Mouse (Mus musculus) left cerebral cortex, adult 2 months (tissue): ENCODE results near the gene Ldlr. TPM values are rescaled to one million over a fixed set of nuclear protein-coding genes. Genes with fewer than 3 reads are reported as not detected.
"Not testable (repeated sequence)": the region's sequence is repeated elsewhere in the genome, so short reads cannot be mapped to it uniquely, and the experiment has no call there.

Experiments
- DNase-seq, 2 experiments: peaks; one replicate each; pipeline ENCODE4 v3.0.0; 2021 to 2022; ENCODE audit warnings: low spot score in 2 of 2, mixed read lengths in 1 of 2; ENCODE audit errors: extremely low spot score in 1 of 2
- H3K27ac ChIP-seq: fragments of 200-600 bp; 2 replicates; pipeline ENCODE4 v1.8.1; 2022
- H3K4me3 ChIP-seq: fragments of 200-600 bp; 2 replicates; pipeline ENCODE4 v1.8.1; 2022
- CTCF ChIP-seq: fragments of 200-600 bp; IDR thresholded peaks from 2 replicates; pipeline ENCODE4 v1.8.1; 2022; ENCODE audit warnings: antibody characterized with exemption, mild to moderate bottlenecking, moderate library complexity
- intact Hi-C: fragments of 180-260 bp; cut with DNase I; formaldehyde crosslinking; loops from one replicate; pipeline ENCODE4 v1.15.1; 2025
- total RNA-seq, 2 experiments: library from RNA; stranded (reverse); gene quantifications; 2 replicates each; pipeline ENCODE4 v1.2.3; 2021

Ldlr gene
- total RNA-seq, 2 experiments from 2014 or later: 15.8 to 17.7 TPM

- DNase-seq: no peak
- H3K27ac ChIP-seq: no peak overlapping the region
- no peak overlapping the region for H3K4me3 ChIP-seq
- no peak for TF ChIP-seq CTCF
- intact Hi-C loops: loop anchor here (5.0 kb wide), 1 partner anchor 75 kb away; no protein-coding TSS in a partner anchor
Measured at GRCm38 (mm10) chr9:21762135-21762534, 38.9 kb downstream of the Ldlr start.

DNA sequence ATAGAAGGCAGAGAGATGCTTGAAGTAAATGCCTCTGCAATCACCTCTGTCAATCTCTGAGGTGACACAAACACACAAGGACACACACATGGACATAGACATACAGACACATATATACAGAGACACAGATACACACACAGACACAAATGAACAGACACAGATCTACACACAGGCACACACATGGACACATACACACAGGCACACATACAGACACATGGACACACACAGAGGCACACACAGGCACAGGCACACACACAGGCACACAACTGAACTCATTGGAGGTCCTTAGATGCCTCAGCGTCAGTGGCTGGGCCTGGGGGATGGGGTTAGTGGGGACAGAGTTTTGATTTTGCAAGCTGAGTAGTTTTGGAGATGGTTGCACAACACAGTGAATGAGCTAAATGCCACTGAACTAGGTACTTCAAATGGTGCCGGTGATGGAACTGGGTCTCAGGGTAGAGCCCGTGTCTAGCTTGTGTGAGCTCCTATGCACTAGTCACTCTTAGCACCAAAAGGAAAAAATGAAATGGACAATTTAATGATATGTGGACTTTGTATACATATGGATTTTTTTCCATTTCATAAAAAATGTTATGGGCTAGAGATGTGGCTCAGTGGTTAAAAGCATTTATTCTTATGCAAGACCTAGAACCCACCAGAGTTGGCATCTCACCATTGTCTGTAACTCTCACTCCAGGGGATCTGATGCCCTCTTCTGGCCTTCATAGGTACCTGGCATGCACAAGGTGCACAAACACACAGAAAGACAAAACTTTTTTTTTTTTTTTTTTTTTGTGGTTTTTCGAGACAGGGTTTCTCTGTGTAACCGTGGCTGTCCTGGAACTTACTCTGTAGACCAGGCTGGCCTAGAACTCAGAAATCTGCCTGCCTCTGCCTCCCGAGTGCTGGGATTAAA, 41.1 kb downstream of the Ldlr start:
- no peak; the same call in 1 of the 2 replicates for TF ChIP-seq CTCF
- Histone ChIP-seq H3K27ac (no peak overlapping the region), H3K4me3 (no peak overlapping the region)
- no peak for DNase-seq
- intact Hi-C loops: loop anchor here (5.0 kb wide), 1 partner anchor 77 kb away; no protein-coding TSS in a partner anchor

DNA sequence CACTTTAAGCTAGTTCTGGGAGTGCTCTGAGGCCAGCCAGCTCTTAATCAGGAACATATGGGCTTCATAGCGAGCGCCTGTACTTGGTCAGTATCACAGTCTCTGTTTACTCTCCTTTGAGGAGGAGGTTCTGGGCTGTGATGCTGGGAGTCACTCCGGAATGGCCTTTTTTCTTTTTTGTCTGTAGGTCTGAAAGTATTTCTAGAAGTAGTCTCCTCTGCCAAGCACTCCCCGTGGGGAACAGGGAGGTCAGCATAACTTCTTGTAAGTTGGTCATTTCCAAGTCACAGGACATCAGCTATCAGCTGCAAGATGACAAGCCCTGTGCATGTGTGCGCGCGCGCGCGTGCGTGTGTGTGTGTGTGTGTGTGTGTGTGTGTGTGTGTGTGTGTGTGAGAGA, 44.6 kb downstream of the Ldlr start:
- intact Hi-C loops: no loop called here
- no peak for TF ChIP-seq CTCF
- no peak overlapping the region for H3K4me3 ChIP-seq
- no peak for DNase-seq
- H3K27ac ChIP-seq: no peak overlapping the region

- Histone ChIP-seq H3K4me3 (no peak overlapping the region), H3K27ac (no peak overlapping the region; the same call in 1 of the 2 replicates)
- no peak for DNase-seq
- TF ChIP-seq CTCF: no peak
- intact Hi-C loops: no loop called here
Measured at GRCm38 (mm10) chr9:21768511-21769411, 45.5 kb downstream of the Ldlr start.

- no peak overlapping the region for H3K27ac ChIP-seq
- DNase-seq: no peak
- intact Hi-C loops: no loop called here
- TF ChIP-seq CTCF: no peak
- no peak overlapping the region for H3K4me3 ChIP-seq
Measured at GRCm38 (mm10) chr9:21769558-21770183, 46.4 kb downstream of the Ldlr start.

DNA sequence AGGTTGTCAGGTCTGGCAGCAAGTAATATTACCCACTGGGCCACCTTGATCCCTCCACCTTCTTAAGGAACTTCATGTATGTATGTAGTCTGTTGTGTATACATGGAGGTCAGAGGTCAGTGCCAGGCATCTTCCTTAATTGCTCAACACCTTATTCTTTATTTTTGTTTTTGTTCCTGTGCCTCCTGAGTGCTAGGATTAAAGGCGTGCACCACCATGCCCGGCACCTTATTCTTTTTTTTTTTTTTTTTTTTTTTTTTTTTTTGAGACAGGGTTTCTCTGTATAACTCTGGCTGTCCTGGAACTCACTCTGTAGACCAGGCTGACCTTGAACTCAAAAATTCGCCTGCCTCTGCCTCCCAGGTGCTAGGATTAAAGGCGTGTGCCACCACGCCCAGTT, 50.1 kb downstream of the Ldlr start:
- H3K27ac ChIP-seq, H3K4me3 ChIP-seq, intact Hi-C loops, DNase-seq: not testable (repeated sequence)

DNA sequence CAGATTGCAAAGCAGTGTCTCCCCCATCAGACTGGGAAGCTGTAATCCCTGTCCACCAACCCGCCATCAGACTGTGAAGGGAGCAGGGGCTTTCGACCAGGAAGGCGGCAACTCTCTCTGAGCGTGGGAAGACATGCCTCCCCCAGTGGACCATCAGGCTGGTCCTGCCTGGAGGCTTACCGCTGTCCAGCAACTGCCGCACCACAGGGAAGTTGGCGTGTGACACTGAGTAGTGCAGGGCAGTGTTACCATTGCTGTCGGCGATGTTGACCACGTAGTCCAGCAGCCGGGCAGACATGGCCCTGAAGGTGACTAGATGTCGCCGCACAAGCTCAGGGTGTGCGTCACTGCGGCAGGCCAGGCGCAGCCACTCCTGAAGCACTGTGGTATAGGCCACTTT, 51.1 kb downstream of the Ldlr start:
- Histone ChIP-seq H3K4me3 (no peak overlapping the region), H3K27ac (no peak overlapping the region)
- no peak for TF ChIP-seq CTCF
- intact Hi-C loops: no loop called here
- DNase-seq: no peak

DNA sequence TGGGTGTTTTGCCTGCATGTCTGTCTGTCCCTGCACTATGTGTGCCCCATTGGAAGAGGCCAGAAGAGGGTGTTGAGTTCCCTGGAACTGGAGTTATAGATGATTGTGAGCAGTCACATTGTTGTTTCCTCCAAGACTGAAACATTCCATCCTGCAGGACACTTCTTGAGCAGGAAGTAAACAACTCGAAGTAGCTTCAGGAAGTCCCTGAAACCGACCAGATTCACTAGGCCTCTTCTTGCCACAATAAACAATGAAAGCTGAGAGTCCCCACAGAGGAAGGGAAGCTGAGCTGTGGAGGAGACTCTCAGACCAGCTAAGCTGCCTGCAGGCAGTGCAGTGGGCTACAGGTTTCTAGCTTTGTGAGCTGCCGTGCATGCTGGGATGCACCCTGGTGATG, 54.4 kb downstream of the Ldlr start:
- Histone ChIP-seq H3K4me3 (no peak overlapping the region), H3K27ac (no peak overlapping the region)
- TF ChIP-seq CTCF: no peak
- intact Hi-C loops: no loop called here
- no peak for DNase-seq

GRCm38 (mm10) chr9:21781657-21782468, 58.6 kb downstream of the Ldlr start:
- no peak overlapping the region for H3K27ac ChIP-seq
- DNase-seq: no peak
- intact Hi-C loops: no loop called here
- TF ChIP-seq CTCF: no peak
- H3K4me3 ChIP-seq: no peak overlapping the region

GRCm38 (mm10) chr9:21784517-21785307, 61.4 kb downstream of the Ldlr start:
- no peak overlapping the region for H3K27ac ChIP-seq
- DNase-seq: no peak
- H3K4me3 ChIP-seq: no peak overlapping the region
- intact Hi-C loops: no loop called here
- no peak for TF ChIP-seq CTCF

GRCm38 (mm10) chr9:21786309-21786708, 63.0 kb downstream of the Ldlr start:
- intact Hi-C loops, DNase-seq, H3K4me3 ChIP-seq, H3K27ac ChIP-seq: not testable (repeated sequence)
